Mouse (Mus musculus): ENCODE measurements around the gene Bcl9. TPM values are rescaled to one million over a fixed set of nuclear protein-coding genes. Genes with fewer than 3 reads are reported as not detected.
A peak's percentile ranks its signal among the peaks of the same experiment; 100 is the strongest.

Bcl9 gene
- polyA plus RNA-seq, 1 experiment from 2014 or later, result 36.0 TPM

- no peak overlapping the region for H3K4me3 ChIP-seq (ENCODE audit: low read depth, low read length)
- H3K27me3 ChIP-seq (replicated peaks; ENCODE audit: control insufficient read depth, insufficient read depth, low read length), result no peaks in the 10 kb centered on the region
- 94% methylated on average over 1 of the region's 1 CpGs for WGBS
- H3K4me1 ChIP-seq (ENCODE audit: control insufficient read depth, insufficient read depth, low read length), result no peaks in the 10 kb centered on the region
- H3K27ac ChIP-seq (replicated peaks; ENCODE audit: low read depth, low read length), result no peak overlapping the region
- H3K4me2 ChIP-seq (ENCODE audit: low read depth, low read length), result no peak overlapping the region
- no peaks in the 10 kb centered on the region for H3K36me3 ChIP-seq (ENCODE audit: control insufficient read depth, insufficient read depth, low read length)
- H3K9ac ChIP-seq (ENCODE audit: low read depth, low read length), result no peak overlapping the region
- ATAC-seq (ENCODE audit: low read depth), result no peak
- no peaks in the 10 kb centered on the region for H3K9me3 ChIP-seq (ENCODE audit: control insufficient read depth, low read length)
- DNase-seq (ENCODE audit: low spot score), result no peak
These were observed 29.6 kb upstream of the Bcl9 start for GRCm38 (mm10) chr3:97327356-97327755.

- H3K9me3 ChIP-seq (ENCODE audit: control insufficient read depth, low read length), result no peaks in the 10 kb centered on the region
- no peak overlapping the region for H3K4me3 ChIP-seq (ENCODE audit: low read depth, low read length)
- no peak overlapping the region for H3K9ac ChIP-seq (ENCODE audit: low read depth, low read length)
- H3K36me3 ChIP-seq (ENCODE audit: control insufficient read depth, insufficient read depth, low read length), result no peaks in the 10 kb centered on the region
- H3K27ac ChIP-seq (replicated peaks; ENCODE audit: low read depth, low read length), result no peak overlapping the region
- WGBS, result 82% methylated on average over 15 of the region's 15 CpGs
- H3K4me2 ChIP-seq (ENCODE audit: low read depth, low read length), result no peak overlapping the region
- DNase-seq (ENCODE audit: low spot score), result no peak
- no peak for ATAC-seq (ENCODE audit: low read depth)
- no peaks in the 10 kb centered on the region for H3K4me1 ChIP-seq (ENCODE audit: control insufficient read depth, insufficient read depth, low read length)
- H3K27me3 ChIP-seq (replicated peaks; ENCODE audit: control insufficient read depth, insufficient read depth, low read length), result no peaks in the 10 kb centered on the region
These were observed 28.1 kb upstream of the Bcl9 start for GRCm38 (mm10) chr3:97325621-97326345.

GRCm38 (mm10) chr3:97324046-97324445 is 26.3 kb upstream of the Bcl9 start:
- no peak overlapping the region for H3K9ac ChIP-seq (ENCODE audit: low read depth, low read length)
- no peaks in the 10 kb centered on the region for H3K4me1 ChIP-seq (ENCODE audit: control insufficient read depth, insufficient read depth, low read length)
- H3K27me3 ChIP-seq (replicated peaks; ENCODE audit: control insufficient read depth, insufficient read depth, low read length), result no peaks in the 10 kb centered on the region
- WGBS, result 60% methylated on average over 17 of the region's 17 CpGs
- H3K36me3 ChIP-seq (ENCODE audit: control insufficient read depth, insufficient read depth, low read length), result no peaks in the 10 kb centered on the region
- no peak overlapping the region for H3K4me2 ChIP-seq (ENCODE audit: low read depth, low read length)
- H3K4me3 ChIP-seq (ENCODE audit: low read depth, low read length), result no peak overlapping the region
- H3K27ac ChIP-seq (replicated peaks; ENCODE audit: low read depth, low read length), result no peak overlapping the region
- H3K9me3 ChIP-seq (ENCODE audit: control insufficient read depth, low read length), result no peaks in the 10 kb centered on the region
- ATAC-seq (ENCODE audit: low read depth) (no peak; the same call in 1 of the 2 replicates), DNase-seq (ENCODE audit: low spot score) (peak; percentile 23)

- 72% methylated on average over 3 of the region's 3 CpGs for WGBS
- ATAC-seq (ENCODE audit: low read depth), result no peak
- Histone ChIP-seq H3K4me1 (ENCODE audit: control insufficient read depth, insufficient read depth, low read length) (no peaks in the 10 kb centered on the region), H3K4me3 (ENCODE audit: low read depth, low read length) (no peak overlapping the region), H3K27me3 (replicated peaks; ENCODE audit: control insufficient read depth, insufficient read depth, low read length) (no peaks in the 10 kb centered on the region), H3K36me3 (ENCODE audit: control insufficient read depth, insufficient read depth, low read length) (no peaks in the 10 kb centered on the region), H3K4me2 (ENCODE audit: low read depth, low read length) (no peak overlapping the region), H3K27ac (replicated peaks; ENCODE audit: low read depth, low read length) (no peak overlapping the region), H3K9ac (ENCODE audit: low read depth, low read length) (no peak overlapping the region), H3K9me3 (ENCODE audit: control insufficient read depth, low read length) (no peaks in the 10 kb centered on the region)
- no peak for DNase-seq (ENCODE audit: low spot score)
These were observed 19.6 kb upstream of the Bcl9 start for GRCm38 (mm10) chr3:97317302-97317701.

GRCm38 (mm10) chr3:97313431-97313830 is 15.7 kb upstream of the Bcl9 start:
- no peak overlapping the region for H3K9ac ChIP-seq (ENCODE audit: low read depth, low read length)
- H3K4me2 ChIP-seq (ENCODE audit: low read depth, low read length), result no peak overlapping the region
- DNase-seq (ENCODE audit: low spot score), result no peak
- H3K4me3 ChIP-seq (ENCODE audit: low read depth, low read length), result no peak overlapping the region
- 83% methylated on average over 2 of the region's 2 CpGs for WGBS
- H3K9me3 ChIP-seq (ENCODE audit: control insufficient read depth, low read length), result no peaks in the 10 kb centered on the region
- no peak overlapping the region for H3K27ac ChIP-seq (replicated peaks; ENCODE audit: low read depth, low read length)
- no peaks in the 10 kb centered on the region for H3K27me3 ChIP-seq (replicated peaks; ENCODE audit: control insufficient read depth, insufficient read depth, low read length)
- peaks cover 3% of the 10 kb centered on the region; the same call in 1 of the 2 replicates for H3K4me1 ChIP-seq (ENCODE audit: control insufficient read depth, insufficient read depth, low read length)
- ATAC-seq (ENCODE audit: low read depth), result peak; percentile 16; the same call in 1 of the 2 replicates
- no peaks in the 10 kb centered on the region for H3K36me3 ChIP-seq (ENCODE audit: control insufficient read depth, insufficient read depth, low read length)

GRCm38 (mm10) chr3:97311998-97312397 is 14.3 kb upstream of the Bcl9 start:
- peak overlapping the region; percentile 46 for H3K4me2 ChIP-seq (ENCODE audit: low read depth, low read length)
- peak overlapping the region; percentile 29 for H3K4me3 ChIP-seq (ENCODE audit: low read depth, low read length)
- DNase-seq (ENCODE audit: low spot score) (peak; percentile 90), ATAC-seq (ENCODE audit: low read depth) (peak; percentile 64)
- H3K4me1 ChIP-seq (ENCODE audit: control insufficient read depth, insufficient read depth, low read length), result peaks cover 3% of the 10 kb centered on the region; the same call in 1 of the 2 replicates
- H3K9ac ChIP-seq (ENCODE audit: low read depth, low read length), result peak overlapping the region; percentile 50
- no peaks in the 10 kb centered on the region for H3K9me3 ChIP-seq (ENCODE audit: control insufficient read depth, low read length)
- peak overlapping the region; percentile 13; the same call in 1 of the 2 replicates for H3K27ac ChIP-seq (replicated peaks; ENCODE audit: low read depth, low read length)
- WGBS, result 20% methylated on average over 21 of the region's 21 CpGs
- no peaks in the 10 kb centered on the region for H3K36me3 ChIP-seq (ENCODE audit: control insufficient read depth, insufficient read depth, low read length)
- no peaks in the 10 kb centered on the region for H3K27me3 ChIP-seq (replicated peaks; ENCODE audit: control insufficient read depth, insufficient read depth, low read length)

GRCm38 (mm10) chr3:97309748-97310536 is 12.2 kb upstream of the Bcl9 start:
- Histone ChIP-seq H3K27me3 (replicated peaks; ENCODE audit: control insufficient read depth, insufficient read depth, low read length) (no peaks in the 10 kb centered on the region), H3K27ac (replicated peaks; ENCODE audit: low read depth, low read length) (no peak overlapping the region), H3K9ac (ENCODE audit: low read depth, low read length) (no peak overlapping the region), H3K36me3 (ENCODE audit: control insufficient read depth, insufficient read depth, low read length) (no peaks in the 10 kb centered on the region), H3K4me2 (ENCODE audit: low read depth, low read length) (peak overlapping the region; percentile 42), H3K9me3 (ENCODE audit: control insufficient read depth, low read length) (no peaks in the 10 kb centered on the region), H3K4me3 (ENCODE audit: low read depth, low read length) (no peak overlapping the region; the same call in 1 of the 2 replicates), H3K4me1 (ENCODE audit: control insufficient read depth, insufficient read depth, low read length) (peaks cover 3% of the 10 kb centered on the region; the same call in 1 of the 2 replicates)
- DNase-seq (ENCODE audit: low spot score) (peak; percentile 48), ATAC-seq (ENCODE audit: low read depth) (no peak)
- 6% methylated on average over 15 of the region's 16 CpGs for whole genome bisulfite sequencing

- Histone ChIP-seq H3K9ac (ENCODE audit: low read depth, low read length) (no peak overlapping the region), H3K4me3 (ENCODE audit: low read depth, low read length) (no peak overlapping the region), H3K4me2 (ENCODE audit: low read depth, low read length) (no peak overlapping the region), H3K4me1 (ENCODE audit: control insufficient read depth, insufficient read depth, low read length) (peaks cover 3% of the 10 kb centered on the region; the same call in 1 of the 2 replicates), H3K27ac (replicated peaks; ENCODE audit: low read depth, low read length) (no peak overlapping the region), H3K9me3 (ENCODE audit: control insufficient read depth, low read length) (no peaks in the 10 kb centered on the region), H3K27me3 (replicated peaks; ENCODE audit: control insufficient read depth, insufficient read depth, low read length) (no peaks in the 10 kb centered on the region), H3K36me3 (ENCODE audit: control insufficient read depth, insufficient read depth, low read length) (no peaks in the 10 kb centered on the region)
- ATAC-seq (ENCODE audit: low read depth) (0 out of 2 replicates have a peak, but pooled peaks have one; percentile 14), DNase-seq (ENCODE audit: low spot score) (peak; percentile 52)
- 63% methylated on average over 2 of the region's 2 CpGs for WGBS
These were observed 10.7 kb upstream of the Bcl9 start for GRCm38 (mm10) chr3:97308440-97308839.

Data from embryonic facial prominence, embryonic 14.5 days (tissue).